Comparison of ENCODE assay signal across 8 mouse cellular contexts in the genomic region with DNA sequence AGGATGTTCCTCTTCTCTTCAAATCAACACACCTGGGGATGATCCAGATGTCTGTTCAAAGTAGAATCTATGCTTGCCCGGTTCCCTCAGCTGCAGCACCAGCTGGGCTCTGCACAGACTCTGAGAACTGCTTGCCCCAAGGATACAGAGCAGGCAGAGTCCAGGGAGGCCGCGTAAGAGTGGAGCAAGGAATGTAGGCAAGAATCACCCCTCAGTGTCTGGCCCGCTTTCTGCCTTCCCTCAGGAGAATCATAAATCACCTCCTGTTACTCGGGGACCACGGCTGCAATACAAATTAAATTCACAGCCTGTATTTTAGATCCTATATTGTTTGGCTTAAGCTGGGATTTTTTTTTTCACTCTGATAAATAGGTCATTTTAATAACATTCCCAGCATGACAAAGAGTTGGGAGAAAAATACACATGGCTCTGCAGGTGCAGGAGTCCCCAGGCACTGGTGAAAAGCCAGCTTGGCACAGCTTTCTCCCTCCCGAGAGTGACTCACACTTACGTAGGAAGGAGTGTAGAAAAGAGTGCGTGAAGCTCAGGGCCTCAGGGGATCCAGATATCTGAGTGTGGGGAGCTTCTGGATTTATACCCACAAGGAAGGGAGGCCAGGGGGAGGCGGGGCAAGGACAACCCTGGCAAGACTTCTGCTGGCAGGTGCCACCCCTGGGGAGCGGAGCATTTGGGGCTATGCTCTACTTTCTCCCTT.
DNase-seq lines count a peak whose midpoint lies in the region; ATAC-seq lines count a peak whose summit lies in the region.

No protein-coding gene starts in this region.

- intact Hi-C loops in left cerebral cortex, postnatal 4 days (cut with DNase I) = no loop called here

- no peak for ATAC-seq in CD4-positive, CD25-positive, alpha-beta regulatory T cell, adult 4 months
- no peak for ATAC-seq in inflammation-experienced regulatory T-cells, adult 6 months

- DNase-seq in adrenal gland, adult 2 months = peak; percentile 28
- DNase-seq in adrenal gland, adult 18-20 months (ENCODE audit: low spot score in 2 of 2) = no peak
- peak; percentile 24 for DNase-seq in retina, postnatal 1 day
- no peak for DNase-seq in retina, embryonic 14.5 days (ENCODE audit: low spot score)
- peak; percentile 33 to 40 for DNase-seq in heart, adult 9 months (ENCODE audit: low spot score in 2 of 2)
- DNase-seq in left cerebral cortex, postnatal 4 days = peak; percentile 42

Comparison
In these comparisons a context has a peak if more than half of its experiments do, and no peak if none do; other contexts are left out.
1. DNase-seq: peak in adrenal gland, adult 2 months (single experiment), retina, postnatal 1 day (single experiment), heart, adult 9 months (2 of 2) and left cerebral cortex, postnatal 4 days (single experiment); none in adrenal gland, adult 18-20 months (0 of 2) and retina, embryonic 14.5 days (single experiment).